Mouse (Mus musculus): ENCODE measurements around the gene 4930469K13Rik.

4930469K13Rik gene

GRCm38 (mm10) chr11:33931836-33932385 is 166.4 kb downstream of the 4930469K13Rik start:
- DNase-seq: no peak

- no peak for DNase-seq
Observed at GRCm38 (mm10) chr11:33929412-33929811, 168.9 kb downstream of the 4930469K13Rik start.

DNA sequence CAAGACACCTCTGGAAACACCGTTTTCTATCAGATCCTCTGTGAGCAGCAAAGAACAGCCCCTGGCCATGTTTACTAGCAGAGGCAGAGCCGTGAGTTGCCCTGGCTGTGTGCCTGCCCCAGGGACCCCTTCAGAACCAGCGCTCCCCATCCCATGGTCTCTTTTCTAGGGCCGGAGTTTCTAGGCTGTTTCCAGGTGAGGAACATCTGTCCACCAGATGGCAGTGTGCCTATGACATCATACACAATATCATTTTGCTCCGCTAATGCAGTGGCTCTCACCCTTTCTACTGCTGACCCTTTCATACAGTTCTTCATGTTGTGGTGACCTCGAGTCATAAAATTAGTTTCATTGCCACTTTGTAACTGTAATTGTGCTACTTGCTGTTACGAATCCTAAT is 169.7 kb downstream of the 4930469K13Rik start:
- no peak for DNase-seq

DNA sequence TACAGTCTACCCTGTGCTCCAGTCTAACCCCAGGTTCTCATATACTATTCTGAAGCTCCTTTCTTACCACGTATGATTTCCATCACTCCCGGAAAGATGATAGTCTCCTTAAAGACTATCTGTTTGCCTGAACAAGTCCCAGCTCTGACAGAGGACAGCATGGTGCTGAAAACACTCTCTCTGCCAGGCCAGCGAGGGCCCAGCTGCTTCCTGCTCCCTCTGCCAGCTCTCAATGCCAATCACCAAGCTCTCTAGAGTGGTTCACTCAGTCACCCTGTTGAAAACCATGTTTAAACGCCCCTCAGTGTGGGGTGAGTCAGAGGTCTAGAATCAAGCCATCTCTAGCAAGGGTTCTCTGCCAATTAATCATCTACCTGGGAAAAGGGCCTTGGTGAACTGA is 170.5 kb downstream of the 4930469K13Rik start:
- DNase-seq: no peak

- DNase-seq: no peak
Observed at GRCm38 (mm10) chr11:33927321-33927720, 171.0 kb downstream of the 4930469K13Rik start.

DNA sequence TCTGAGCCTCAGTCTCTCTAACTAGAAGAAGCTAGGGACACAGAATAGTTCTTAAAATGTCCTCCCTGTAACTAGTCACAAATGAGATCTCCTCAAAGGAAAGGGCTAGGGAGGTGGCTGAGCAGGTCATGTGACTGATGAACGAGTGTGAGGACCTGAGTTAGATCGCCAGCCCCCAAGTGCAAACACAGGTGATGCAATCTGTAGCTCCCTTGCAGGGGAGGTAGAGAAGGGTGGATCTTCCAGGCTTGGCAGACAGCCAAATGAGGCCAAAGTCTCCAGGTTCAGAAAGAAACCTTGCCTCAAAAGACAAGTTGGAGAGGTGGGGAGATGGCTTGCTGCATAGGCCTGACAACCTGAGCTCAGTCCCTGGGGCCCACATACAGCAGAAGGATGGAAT is 171.8 kb downstream of the 4930469K13Rik start:
- no peak for DNase-seq

DNA sequence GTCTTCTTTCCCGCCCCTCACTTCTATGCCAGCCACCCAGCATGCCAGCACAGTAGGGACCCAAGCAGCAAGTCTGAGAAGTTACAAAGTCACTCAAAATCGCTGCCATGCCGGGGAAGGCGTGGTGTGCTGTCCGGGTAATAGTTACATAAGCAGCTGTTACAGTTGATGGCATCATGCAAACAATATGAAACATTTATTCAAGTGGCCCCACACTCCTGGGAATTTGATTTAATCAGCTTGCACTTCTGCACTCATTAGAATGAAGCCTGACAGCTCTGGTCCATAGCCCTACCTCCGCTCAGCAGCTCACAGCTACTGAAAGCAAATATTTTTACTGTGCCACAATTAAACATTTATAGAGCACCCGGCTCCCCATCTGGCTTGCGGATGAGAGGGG is 172.6 kb downstream of the 4930469K13Rik start:
- DNase-seq: no peak

All from cerebellum, adult 9-11 months (tissue).